Mouse (Mus musculus) testis, adult 2 months (tissue): ENCODE results near the gene Tspan14.

Experiments
- CTCF ChIP-seq: fragments of 200-500 bp; IDR thresholded peaks from 2 replicates; pipeline ENCODE4 v1.5.1; 2012; ENCODE audit warnings: low read depth, mild to moderate bottlenecking, inconsistent platforms, low read length, moderate library complexity; ENCODE audit not compliant: control insufficient read depth, insufficient read depth, insufficient replicate concordance
- POLR2A ChIP-seq: fragments of 200-500 bp; IDR thresholded peaks from 2 replicates; pipeline ENCODE4 v1.6.1; 2012; ENCODE audit warnings: low read depth, mild to moderate bottlenecking, inconsistent platforms, low read length, moderate library complexity; ENCODE audit not compliant: control insufficient read depth

DNA sequence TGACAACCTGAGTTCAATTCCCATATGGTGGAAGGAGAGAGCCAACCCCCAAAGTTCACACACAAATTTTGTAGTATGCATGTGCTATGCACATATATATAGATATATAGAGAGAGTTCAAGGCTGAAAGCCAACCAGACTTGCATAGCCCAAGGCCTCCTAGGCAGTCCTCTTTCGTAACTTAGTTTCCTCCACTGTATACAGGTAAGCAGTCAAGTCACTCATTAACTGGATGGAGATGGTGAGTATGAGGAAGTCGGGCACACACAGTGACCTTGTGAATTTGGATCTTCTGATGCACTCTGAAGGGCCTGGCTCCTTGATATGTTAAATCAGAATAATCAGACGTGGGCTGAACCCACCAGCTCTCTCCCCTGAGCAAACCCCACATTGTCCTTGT, 68.7 kb downstream of the Tspan14 start:
- TF ChIP-seq CTCF: no peak
- TF ChIP-seq POLR2A: no peak
